Mouse (Mus musculus) lung, postnatal 0 days (tissue): ENCODE data around the gene Asap3. TPM values are rescaled to one million over a fixed set of nuclear protein-coding genes. Genes with fewer than 3 reads are reported as not detected.
A peak's percentile ranks its signal among the peaks of the same experiment; 100 is the strongest.

Source experiments
- ATAC-seq: fragments of 200-750 bp; cut with Nextera tagmentation; 2 replicates; pipeline ENCODE4 v1.8.0; 2017; ENCODE audit warnings: moderate library complexity
- DNase-seq: peaks from one replicate; pipeline ENCODE4 v3.0.0-alpha.2; 2016; ENCODE audit warnings: low spot score
- H3K27ac ChIP-seq: fragments of 300-500 bp; sonication (generic); 2 replicates; pipeline ENCODE4 v1.5.1; 2014; ENCODE audit warnings: antibody characterized with exemption, mild to moderate bottlenecking, low read length, mixed read lengths
- H3K27me3 ChIP-seq: fragments of 300-500 bp; sonication (generic); replicated peaks from 2 replicates; pipeline ENCODE4 v1.6.1; 2014; ENCODE audit warnings: low read length, mixed read lengths; ENCODE audit not compliant: insufficient read depth
- H3K36me3 ChIP-seq: fragments of 300-500 bp; sonication (generic); 2 replicates; pipeline ENCODE4 v1.6.1; 2014; ENCODE audit warnings: low read length, mixed read lengths; ENCODE audit not compliant: insufficient read depth
- H3K4me1 ChIP-seq: fragments of 300-500 bp; sonication (generic); 2 replicates; pipeline ENCODE4 v1.6.1; 2014; ENCODE audit warnings: antibody characterized with exemption, low read depth, low read length, mixed read lengths; ENCODE audit not compliant: insufficient read depth
- H3K4me2 ChIP-seq: fragments of 300-500 bp; sonication (generic); replicated peaks from 2 replicates; pipeline ENCODE4 v1.6.1; 2014; ENCODE audit warnings: low read depth, mild to moderate bottlenecking, low read length, moderate library complexity, mixed read lengths
- H3K4me3 ChIP-seq: fragments of 300-500 bp; sonication (generic); 2 replicates; pipeline ENCODE4 v1.5.1; 2014; ENCODE audit warnings: low read depth, low read length
- H3K9ac ChIP-seq: fragments of 300-500 bp; sonication (generic); replicated peaks from 2 replicates; pipeline ENCODE4 v1.6.1; 2014; ENCODE audit warnings: low read depth, mild to moderate bottlenecking
- H3K9me3 ChIP-seq: fragments of 300-500 bp; sonication (generic); 2 replicates; pipeline ENCODE4 v1.6.1; 2016; ENCODE audit warnings: low read length, mixed read lengths
- CTCF ChIP-seq: IDR thresholded peaks from 2 replicates; pipeline ENCODE4 v1.5.1; 2016; ENCODE audit warnings: antibody characterized with exemption, mild to moderate bottlenecking
- EP300 ChIP-seq: IDR thresholded peaks from 2 replicates; pipeline ENCODE4 v1.6.1; 2016; ENCODE audit warnings: antibody characterized with exemption, mild to moderate bottlenecking, control low read depth
- WGBS: fragments of 180-500 bp; shearing (Covaris S2); extraction: QIAGEN DNeasy Blood & Tissue Kit; methylation state at CpG from one replicate; pipeline ENCODE4 v1.1.7; 2014; 5-methylcytosine and 5-hydroxymethylcytosine counted together
- polyA plus RNA-seq: library from polyadenylated mRNA; unstranded; fragments of >200 nt; fragmentation: Nextera tagmentation; extraction: Ambion mirVana; gene quantifications from 2 replicates; pipeline ENCODE4 v1.2.1, GENCODE M21; 2015

The Asap3 gene
- polyA plus RNA-seq, 1 experiment from 2014 or later = 5.4 TPM

DNA sequence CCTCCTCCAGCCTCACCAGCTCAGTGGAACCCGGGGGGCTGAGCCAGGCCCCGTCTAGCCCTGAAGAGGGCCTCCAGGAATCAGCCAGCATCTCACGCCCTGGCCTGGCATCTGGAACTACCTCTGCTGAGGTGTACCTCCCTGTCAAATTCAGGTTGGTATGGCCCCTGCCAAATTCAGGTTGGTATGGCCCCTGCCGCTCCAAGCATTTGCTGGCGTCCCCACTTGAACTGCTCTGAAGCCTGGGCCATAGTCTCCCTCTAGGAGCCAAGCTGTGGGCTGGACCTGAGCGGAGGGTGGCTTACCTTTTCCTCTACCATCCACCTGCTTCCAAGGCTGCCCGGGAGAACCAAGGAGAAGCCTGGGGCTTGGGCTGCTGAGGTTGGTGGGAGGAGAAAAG is 36.6 kb downstream of the Asap3 start:
- no peak for TF ChIP-seq EP300
- no peak for TF ChIP-seq CTCF
- H3K9ac ChIP-seq = no peak overlapping the region
- H3K27me3 ChIP-seq = no peaks in the 10 kb centered on the region
- H3K27ac ChIP-seq = no peak overlapping the region
- ATAC-seq = no peak
- no peak for DNase-seq
- no peak overlapping the region for H3K4me2 ChIP-seq
- WGBS = 77% methylated on average over 7 of the region's 7 CpGs
- H3K9me3 ChIP-seq = no peaks in the 10 kb centered on the region
- no peak overlapping the region for H3K4me3 ChIP-seq
- no peaks in the 10 kb centered on the region for H3K36me3 ChIP-seq
- peaks cover 7% of the 10 kb centered on the region; the same call in 1 of the 2 replicates for H3K4me1 ChIP-seq

DNA sequence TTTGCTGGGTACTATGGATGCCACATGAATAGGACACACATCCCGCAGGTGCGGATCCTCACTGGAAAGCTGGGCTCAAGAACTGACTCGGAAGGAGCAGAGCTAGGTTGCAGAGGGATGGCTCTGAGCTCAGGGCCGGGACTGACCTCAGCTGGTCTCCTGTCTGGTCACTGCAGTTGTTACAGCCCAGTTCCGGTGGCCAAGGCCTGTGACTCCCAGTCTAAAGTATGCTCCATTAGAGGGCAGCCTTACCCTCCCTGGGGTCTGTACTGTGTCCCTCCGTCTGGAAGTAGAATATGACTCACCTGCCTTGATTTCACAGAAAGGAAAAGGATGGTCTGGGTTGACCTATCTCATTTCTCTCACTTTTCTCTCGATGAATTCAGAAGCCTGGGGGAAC is 38.0 kb downstream of the Asap3 start:
- ATAC-seq (no peak), DNase-seq (no peak)
- 66% methylated on average over 7 of the region's 7 CpGs for WGBS
- H3K27ac ChIP-seq = no peak overlapping the region
- H3K9ac ChIP-seq = no peak overlapping the region
- peaks cover 8% of the 10 kb centered on the region; the same call in 1 of the 2 replicates for H3K27me3 ChIP-seq
- no peak overlapping the region for H3K4me2 ChIP-seq
- no peaks in the 10 kb centered on the region for H3K36me3 ChIP-seq
- no peak for TF ChIP-seq CTCF
- TF ChIP-seq EP300 = no peak
- H3K4me3 ChIP-seq = no peak overlapping the region
- peaks cover 21% of the 10 kb centered on the region for H3K4me1 ChIP-seq
- H3K9me3 ChIP-seq = no peaks in the 10 kb centered on the region

DNA sequence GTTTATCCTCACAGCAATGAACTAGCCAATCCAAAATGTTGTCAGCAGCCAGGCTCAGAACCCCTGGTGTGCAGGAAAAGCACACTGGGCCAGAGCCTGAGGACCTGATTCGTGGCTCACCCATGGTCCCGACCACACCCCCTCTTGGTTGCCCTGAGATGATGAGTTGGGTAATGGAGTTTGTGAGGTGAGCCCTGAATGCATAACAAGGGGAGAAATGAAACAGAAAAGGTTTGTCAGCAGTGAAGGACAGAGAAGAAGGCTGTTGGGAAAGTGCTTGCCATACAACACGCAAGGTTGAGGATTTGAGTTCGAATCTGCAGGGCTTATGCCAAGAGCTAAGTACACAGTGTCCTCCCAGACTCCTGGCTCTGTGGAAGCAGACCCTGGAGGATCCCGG is 39.5 kb downstream of the Asap3 start:
- no peaks in the 10 kb centered on the region for H3K9me3 ChIP-seq
- TF ChIP-seq CTCF (no peak), EP300 (no peak)
- DNase-seq (no peak), ATAC-seq (no peak)
- peaks cover 8% of the 10 kb centered on the region; the same call in 1 of the 2 replicates for H3K27me3 ChIP-seq
- peaks cover 25% of the 10 kb centered on the region for H3K4me1 ChIP-seq
- H3K36me3 ChIP-seq = no peaks in the 10 kb centered on the region
- WGBS = 52% methylated on average over 5 of the region's 5 CpGs
- no peak overlapping the region for H3K4me3 ChIP-seq
- H3K9ac ChIP-seq = no peak overlapping the region
- no peak overlapping the region for H3K4me2 ChIP-seq
- H3K27ac ChIP-seq = no peak overlapping the region

DNA sequence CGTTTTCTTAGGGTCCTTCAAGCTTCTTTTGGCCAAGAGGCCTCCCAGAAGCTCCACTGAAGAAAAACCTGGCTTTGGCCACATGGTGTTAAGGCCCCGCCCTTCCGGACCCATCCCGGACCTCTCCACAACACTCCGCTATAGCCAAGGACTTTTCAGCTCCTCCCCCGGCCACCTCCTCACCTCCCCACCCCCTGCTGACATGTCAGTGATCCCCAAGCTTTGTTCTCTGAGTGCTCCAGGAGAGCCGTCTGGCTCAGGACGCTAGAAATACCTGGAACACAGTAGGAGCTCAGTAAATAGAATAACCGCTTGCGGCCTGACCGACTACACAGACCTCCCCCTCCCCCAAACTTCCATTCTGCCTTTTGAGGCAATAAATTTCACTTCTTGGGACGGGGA is 40.4 kb downstream of the Asap3 start:
- ATAC-seq (peak; percentile 70), DNase-seq (peak; percentile 79)
- TF ChIP-seq EP300 = no peak
- WGBS = 6% methylated on average over 12 of the region's 12 CpGs
- H3K9ac ChIP-seq = no peak overlapping the region
- no peak overlapping the region for H3K4me3 ChIP-seq
- H3K4me1 ChIP-seq = peaks cover 25% of the 10 kb centered on the region
- H3K27me3 ChIP-seq = peaks cover 8% of the 10 kb centered on the region; the same call in 1 of the 2 replicates
- no peak overlapping the region for H3K27ac ChIP-seq
- H3K9me3 ChIP-seq = no peaks in the 10 kb centered on the region
- peak overlapping the region; percentile 22 for H3K4me2 ChIP-seq
- H3K36me3 ChIP-seq = no peaks in the 10 kb centered on the region

DNA sequence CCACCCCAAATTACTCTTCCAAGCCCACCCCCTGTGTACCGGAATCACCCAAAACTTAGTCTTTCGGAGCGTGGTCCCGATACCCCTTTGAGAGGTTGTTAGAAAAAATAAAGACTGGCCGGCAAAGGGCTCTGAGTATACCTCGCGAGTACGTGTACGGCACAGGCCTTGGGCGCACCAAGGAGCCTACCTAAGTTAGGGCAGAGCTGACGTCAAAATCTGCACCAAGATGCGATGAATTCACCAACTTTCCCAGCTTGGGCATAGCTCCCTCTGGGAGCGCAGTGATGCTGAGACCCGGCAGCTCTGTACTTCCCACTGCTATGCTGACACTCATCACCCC is 41.2 kb downstream of the Asap3 start:
- Histone ChIP-seq H3K4me3 (peak overlapping the region; percentile 50), H3K36me3 (no peaks in the 10 kb centered on the region), H3K9ac (no peak overlapping the region; the same call in 1 of the 2 replicates), H3K4me1 (peaks cover 25% of the 10 kb centered on the region), H3K27ac (no peak overlapping the region), H3K9me3 (no peaks in the 10 kb centered on the region), H3K27me3 (peaks cover 8% of the 10 kb centered on the region; the same call in 1 of the 2 replicates), H3K4me2 (peak overlapping the region; percentile 95)
- 2% methylated on average over 14 of the region's 14 CpGs for WGBS
- TF ChIP-seq CTCF (0 out of 2 replicates have a peak, but pooled peaks have one; percentile 3), EP300 (no peak)
- ATAC-seq (peak; percentile 4; the same call in 1 of the 2 replicates), DNase-seq (no peak)

DNA sequence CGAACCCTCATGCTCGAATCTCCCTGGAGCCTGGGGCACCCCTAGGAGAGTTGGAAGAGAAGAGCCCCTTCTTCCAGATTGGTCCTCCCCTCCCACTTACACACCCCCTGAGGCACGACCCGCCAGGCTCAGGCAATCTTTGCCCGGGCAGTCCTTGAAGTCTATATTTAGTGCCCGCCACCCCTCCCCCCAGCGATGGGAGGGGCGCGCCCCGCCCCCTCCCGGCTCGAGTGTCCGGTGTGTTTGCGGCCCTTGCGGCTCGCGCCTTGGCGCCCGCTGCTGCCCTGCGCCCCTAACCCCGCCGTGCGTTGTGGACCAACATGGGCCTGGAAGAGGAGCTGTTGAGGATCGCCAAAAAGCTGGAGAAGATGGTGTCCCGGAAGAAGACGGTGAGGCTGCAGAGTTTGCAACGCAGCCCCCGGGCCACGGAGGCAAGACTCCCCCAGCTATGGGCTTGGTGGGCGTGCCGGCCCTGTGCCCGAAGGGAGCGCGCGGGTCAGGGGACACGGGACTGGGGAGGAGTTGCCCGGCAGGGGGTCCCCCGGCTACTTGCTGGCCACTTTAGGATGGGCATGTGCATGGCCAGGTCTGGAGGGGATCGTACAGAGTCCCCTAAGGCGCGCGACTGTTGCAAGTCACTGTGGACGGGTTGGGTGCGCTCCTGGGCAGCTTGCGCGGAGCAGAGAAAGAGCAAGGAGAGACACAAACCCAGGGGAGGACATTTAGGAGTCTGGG is 41.7 kb downstream of the Asap3 start, which contains the start of gene Tcea3:
Tcea3 (plus strand) TSS at position 1 of the 735 bp plus-strand sequence.
- peak; percentile 36 for ATAC-seq
- Histone ChIP-seq H3K36me3 (no peaks in the 10 kb centered on the region), H3K4me1 (peaks cover 25% of the 10 kb centered on the region), H3K27me3 (peaks cover 8% of the 10 kb centered on the region; the same call in 1 of the 2 replicates), H3K4me3 (peak within 1 kb of the TSS; percentile 50), H3K27ac (0 out of 2 replicates have a peak within 1 kb of the TSS, but pooled peaks have one; percentile 20), H3K9ac (peak within 1 kb of the TSS; percentile 26; the same call in 1 of the 2 replicates), H3K4me2 (peak within 1 kb of the TSS; percentile 95), H3K9me3 (no peaks in the 10 kb centered on the region)
- DNase-seq = peak; percentile 47
- WGBS = under 1% methylated on average over 44 of the region's 46 CpGs
- TF ChIP-seq CTCF (no peak), EP300 (no peak)
